Mouse (Mus musculus) left cerebral cortex, postnatal 10 days (tissue): ENCODE results near the gene 1810024B03Rik. TPM values are rescaled to one million over a fixed set of nuclear protein-coding genes. Genes with fewer than 3 reads are reported as not detected.
A peak's percentile ranks its signal among the peaks of the same experiment; 100 is the strongest.
"Not testable (repeated sequence)": the region's sequence is repeated elsewhere in the genome, so short reads cannot be mapped to it uniquely, and the experiment has no call there.

Experiments used
- DNase-seq, 2 experiments: peaks; one replicate each; pipeline ENCODE4 v3.0.0; 2021 to 2022; ENCODE audit warnings: low spot score in 2 of 2, mixed read lengths in 1 of 2; ENCODE audit errors: extremely low spot score in 1 of 2
- intact Hi-C: fragments of 180-260 bp; cut with DNase I; formaldehyde crosslinking; loops from one replicate; pipeline ENCODE4 v1.15.1; 2025
- total RNA-seq, 2 experiments: library from RNA; stranded (reverse); gene quantifications; 2 replicates each; pipeline ENCODE4 v1.2.3; 2021

Gene 1810024B03Rik
- total RNA-seq, 2 experiments from 2014 or later: 0.67 to 0.81 TPM

GRCm38 (mm10) chr2:127205936-127206335 is 2.1 kb downstream of the 1810024B03Rik start:
- intact Hi-C loops: loop anchor here (1.0 to 10.0 kb wide), 2 partner anchors 41 to 111 kb away; no protein-coding TSS in a partner anchor

DNA sequence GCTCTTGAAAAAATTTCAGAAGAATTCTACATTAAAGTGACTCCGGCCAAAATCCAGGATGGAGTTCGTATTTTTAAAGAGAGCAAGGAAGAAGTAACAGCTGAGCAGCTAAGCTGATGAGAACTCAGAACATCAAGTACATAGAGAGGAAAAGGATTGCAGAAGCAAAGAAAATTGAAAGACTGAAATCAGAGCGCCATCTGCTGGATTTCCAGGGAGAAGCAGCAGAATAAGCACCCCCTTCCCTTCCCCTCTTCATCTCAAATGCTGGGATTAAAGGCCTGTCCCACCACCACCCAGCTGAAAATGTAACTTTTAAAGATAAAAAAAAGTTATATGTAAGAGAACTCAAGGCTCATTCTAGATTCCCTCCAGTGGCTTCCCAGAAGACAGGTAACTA is 3.1 kb downstream of the 1810024B03Rik start:
- peak; percentile 52 to 60 for DNase-seq
- intact Hi-C loops: loop anchor here (1.0 to 10.0 kb wide), 2 partner anchors 40 to 110 kb away; no protein-coding TSS in a partner anchor

More at GRCm38 (mm10) chr2:127205936-127206335, 2.1 kb downstream of the 1810024B03Rik start:
- not testable (repeated sequence) for DNase-seq

- DNase-seq: no peak
- intact Hi-C loops: no loop called here
These were observed 18.5 kb downstream of the 1810024B03Rik start for GRCm38 (mm10) chr2:127189574-127189973.

DNA sequence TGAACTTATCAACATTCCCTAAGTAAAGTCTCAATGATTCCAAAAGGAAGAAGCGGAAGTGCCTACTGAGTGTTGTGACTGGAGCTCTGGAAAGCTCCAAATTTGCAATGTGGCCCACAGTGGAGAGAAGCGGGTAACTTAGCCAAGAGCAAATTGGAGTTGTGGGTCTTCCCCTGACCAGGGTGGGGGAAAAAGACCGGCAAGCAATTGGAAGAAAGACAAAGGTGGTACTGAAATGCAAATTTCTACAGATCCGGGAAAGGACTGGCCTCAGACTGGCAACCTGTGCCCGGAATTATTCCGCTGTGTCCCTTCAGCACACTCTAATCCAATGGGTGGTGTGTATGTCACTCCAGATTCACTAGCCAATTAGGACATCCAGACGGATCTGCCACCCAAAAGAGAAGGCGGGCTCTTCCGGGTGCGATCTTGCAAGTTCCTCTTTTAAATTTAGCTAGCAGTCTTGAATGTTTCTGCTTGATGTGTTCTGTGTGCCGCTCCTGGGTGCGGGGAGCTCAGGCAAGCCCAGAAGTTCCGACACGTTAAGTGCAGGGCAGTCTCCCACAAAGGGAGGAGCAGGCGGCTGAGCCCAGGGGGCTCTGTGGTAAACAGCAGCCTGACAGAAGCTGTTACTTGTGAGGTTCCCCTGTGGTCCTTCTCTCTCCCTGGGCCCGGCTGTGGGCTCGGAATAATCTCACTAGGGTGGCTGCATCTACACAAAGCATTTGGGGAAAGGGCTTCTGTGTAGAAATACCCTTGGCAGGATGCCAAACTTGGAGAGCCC is 25.3 kb downstream of the 1810024B03Rik start:
- peak; percentile 85 to 87 for DNase-seq
- intact Hi-C loops: no loop called here

DNA sequence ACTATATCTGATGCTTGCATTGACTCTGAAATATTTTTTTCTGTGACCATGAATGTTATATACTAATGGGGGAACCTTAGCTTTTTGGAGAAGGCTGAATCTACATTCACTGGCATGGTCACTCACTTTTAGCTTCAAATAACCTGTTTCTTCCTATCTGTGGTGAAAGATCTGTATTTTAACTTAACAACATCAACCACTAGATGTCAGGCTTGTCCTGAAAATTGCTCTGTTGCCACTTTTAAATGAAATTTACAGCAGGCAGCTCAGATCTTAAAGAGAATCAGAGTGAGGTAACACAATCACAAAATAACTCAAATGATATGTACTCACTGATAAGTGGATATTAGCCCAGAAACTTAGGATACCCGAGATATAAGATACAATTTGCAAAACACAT is 41.8 kb downstream of the 1810024B03Rik start:
- peak in 1 of 2 experiments; percentile 60 for DNase-seq
- intact Hi-C loops: not testable (repeated sequence)

DNA sequence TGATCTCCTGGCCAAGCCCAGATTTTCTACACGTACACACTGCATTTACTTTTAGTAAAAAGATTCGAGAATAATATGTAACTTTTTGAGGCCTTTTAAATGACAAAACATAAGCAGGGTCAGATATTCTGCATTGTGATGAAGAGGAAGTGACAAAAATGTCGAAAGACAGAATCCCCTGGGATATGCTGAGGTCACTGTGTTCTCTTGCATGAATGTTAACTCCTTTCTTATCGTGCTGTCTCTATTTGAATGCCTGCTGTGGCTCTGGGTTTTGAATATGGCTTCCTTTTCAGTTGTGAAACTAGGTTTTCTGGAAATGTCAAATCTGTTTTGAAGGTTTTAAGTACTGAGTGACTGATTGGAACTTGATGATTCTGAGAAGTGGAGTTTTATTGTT is 42.4 kb downstream of the 1810024B03Rik start:
- DNase-seq: no peak
- intact Hi-C loops: loop anchor here (1.0 kb wide), 1 partner anchor 40 kb away; no protein-coding TSS in a partner anchor

- intact Hi-C loops: no loop called here
- DNase-seq: no peak
These were observed 62.4 kb downstream of the 1810024B03Rik start for GRCm38 (mm10) chr2:127145699-127146098.

DNA sequence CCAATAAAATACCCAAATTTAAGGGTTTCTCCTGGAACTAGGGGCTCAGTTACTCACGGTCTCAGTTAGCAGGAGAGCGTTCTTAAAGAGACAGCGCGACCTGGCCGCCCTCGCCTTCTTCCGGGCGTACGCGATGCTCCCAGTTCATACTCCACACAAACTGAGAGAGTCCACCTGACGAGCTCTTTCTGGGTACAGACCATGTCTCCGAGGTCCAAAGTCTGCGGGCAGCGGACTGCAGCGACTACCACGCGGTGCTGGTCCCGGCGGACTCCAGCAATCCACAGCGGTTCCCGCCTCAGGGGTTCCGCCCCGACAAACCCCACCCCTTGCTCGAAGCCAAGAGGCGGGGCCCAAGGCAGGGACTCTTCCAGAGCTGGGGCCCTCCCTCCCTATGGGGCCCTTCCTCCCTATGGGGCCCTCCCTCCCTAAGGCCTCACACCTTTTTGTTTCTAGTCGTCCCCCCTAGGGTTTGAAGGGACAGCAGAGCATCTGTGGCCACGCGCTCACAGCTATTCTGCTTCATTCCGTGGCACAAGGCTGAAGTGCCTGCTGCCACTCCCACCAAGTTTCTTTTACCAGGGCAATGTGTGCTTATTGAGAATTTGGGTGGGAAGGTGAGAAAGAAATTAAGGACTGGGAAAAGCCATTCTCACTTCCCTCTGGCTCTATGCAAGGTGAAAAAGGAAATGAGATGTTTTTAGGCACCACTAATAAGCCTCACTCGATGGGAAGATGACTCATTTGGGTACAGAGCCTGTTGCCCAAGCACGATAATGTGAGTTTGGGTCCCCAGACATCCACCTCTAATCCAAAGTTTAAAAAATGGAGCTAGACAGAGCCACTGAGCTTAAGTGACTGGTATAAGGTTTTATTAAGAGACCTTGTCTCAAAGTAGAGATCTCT is 64.7 kb downstream of the 1810024B03Rik start, which contains the start of gene Itpripl1:
Itpripl1 (minus strand) TSS at position 285 of the 906 bp plus-strand sequence.
- peak; percentile 30 to 84 for DNase-seq
- intact Hi-C loops: no loop called here

DNA sequence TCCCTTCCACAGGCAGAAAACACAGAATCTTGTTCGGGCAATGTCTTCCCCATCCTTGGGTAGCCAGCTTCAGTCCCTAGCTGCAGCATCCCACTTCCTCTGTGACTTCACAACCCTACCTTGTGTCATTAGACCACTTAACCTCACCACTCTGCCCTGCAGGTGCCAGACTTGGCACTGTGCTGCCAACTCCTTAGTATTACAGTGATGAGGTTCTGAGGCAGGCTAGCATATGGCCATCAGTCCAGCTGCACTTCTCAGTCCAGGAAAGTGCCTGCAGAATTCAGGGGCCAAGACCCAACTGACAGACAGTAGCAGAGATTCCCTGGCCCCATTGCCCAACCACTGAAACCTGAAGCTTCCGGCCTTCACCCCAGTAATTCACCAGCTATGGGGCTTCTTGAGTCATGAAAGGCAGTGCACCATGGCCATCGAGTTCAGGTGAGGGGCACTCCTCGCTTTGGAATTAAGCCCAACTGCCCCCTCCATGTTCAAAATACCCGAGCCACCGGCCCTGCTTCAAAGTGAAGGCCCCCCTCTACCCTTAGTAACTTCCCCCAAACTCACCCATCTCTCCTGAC is 65.4 kb downstream of the 1810024B03Rik start:
- no peak for DNase-seq
- intact Hi-C loops: no loop called here

DNA sequence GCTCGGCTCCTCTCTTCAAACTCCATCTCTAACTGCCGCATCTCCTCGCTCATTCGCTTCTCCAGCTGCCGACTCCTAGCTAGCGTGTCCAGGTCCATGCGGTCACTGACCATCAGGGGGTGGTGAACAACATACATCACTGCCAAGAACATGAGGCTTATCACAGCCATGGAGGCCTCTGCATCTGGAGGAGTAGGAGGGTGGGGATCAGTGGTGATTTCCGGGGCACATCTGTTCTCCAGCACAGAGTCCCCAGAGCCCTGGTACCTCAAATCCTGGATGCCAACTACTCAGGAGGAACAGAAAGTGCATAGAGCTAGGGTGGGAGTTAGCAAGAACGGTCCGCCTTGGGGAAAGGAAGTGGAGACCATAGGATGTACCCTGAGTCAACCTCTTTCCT is 66.0 kb downstream of the 1810024B03Rik start:
- no peak for DNase-seq
- intact Hi-C loops: no loop called here

- DNase-seq: no peak
- intact Hi-C loops: no loop called here
These were observed 68.1 kb downstream of the 1810024B03Rik start for GRCm38 (mm10) chr2:127140011-127140410.

DNA sequence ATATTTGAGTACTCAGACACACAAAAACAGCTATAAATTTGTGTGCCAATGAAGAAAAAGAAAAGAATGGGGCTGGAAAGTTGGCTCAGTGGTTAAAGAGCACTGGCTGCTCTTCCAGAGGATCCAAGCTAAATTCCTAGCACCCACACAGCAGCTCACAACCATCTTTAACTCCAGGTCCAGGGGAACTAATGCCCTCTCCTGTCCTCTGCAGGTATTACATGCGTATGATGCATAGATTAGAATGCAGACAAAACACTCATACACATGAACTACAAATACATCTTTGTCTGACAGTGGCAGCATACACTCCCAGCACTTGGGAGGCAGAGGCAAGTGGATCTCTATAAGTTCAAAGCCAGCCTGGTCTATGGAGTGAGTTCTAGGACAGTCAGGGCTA is 68.5 kb downstream of the 1810024B03Rik start:
- no peak for DNase-seq
- intact Hi-C loops: no loop called here

DNA sequence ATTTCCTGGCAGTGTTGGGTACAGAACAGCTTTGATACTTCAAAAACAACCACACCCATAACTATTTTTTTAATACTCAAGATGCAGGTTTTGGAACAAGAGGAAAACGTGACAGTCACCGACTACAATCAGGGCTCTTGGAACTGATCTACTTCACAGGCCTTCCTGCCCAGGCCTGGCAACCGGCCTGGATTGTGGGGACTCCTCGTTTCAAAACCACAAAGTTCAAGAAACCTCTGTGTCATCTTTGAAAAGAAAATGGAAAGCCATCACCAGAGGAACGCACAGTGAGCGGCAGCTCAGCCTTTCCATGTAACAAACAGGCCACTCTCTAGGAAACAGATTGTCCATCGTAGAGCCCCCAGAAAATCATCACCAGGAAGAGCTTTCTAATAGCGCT is 69.0 kb downstream of the 1810024B03Rik start:
- intact Hi-C loops: no loop called here
- DNase-seq: no peak

- intact Hi-C loops: no loop called here
- no peak for DNase-seq
These were observed 69.6 kb downstream of the 1810024B03Rik start for GRCm38 (mm10) chr2:127138449-127138848.

DNA sequence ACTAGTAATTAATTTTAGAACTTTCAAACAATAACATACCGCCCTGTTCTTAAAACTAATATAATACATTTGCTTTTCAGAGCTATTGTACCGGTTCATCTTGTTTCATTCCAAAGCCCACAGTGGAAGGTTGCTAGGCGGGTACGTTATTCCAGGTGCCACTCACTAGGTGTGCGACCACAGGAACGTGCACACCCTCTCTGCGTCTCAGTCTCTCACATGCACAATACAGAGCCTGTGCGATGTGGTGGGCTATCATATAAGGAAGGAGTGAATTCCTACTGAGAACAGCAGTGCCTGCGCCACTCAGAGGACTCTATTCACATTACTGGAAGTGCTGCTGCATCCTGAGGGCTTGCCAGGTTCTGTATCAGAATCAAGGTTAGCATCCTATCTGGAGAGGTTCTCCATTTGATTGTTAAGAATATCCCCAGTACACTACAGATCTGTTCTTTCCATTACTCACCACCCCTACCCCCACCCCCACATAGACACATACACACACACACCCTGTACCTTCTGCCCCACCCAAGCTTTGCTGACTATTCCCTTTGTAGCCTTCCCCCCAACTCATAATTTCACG is 70.2 kb downstream of the 1810024B03Rik start:
- intact Hi-C loops: no loop called here
- no peak for DNase-seq

GRCm38 (mm10) chr2:127136979-127137378 is 71.1 kb downstream of the 1810024B03Rik start:
- intact Hi-C loops: no loop called here
- peak; percentile 36 to 55 for DNase-seq
